Mouse (Mus musculus) gastrocnemius, postnatal 14 days (tissue): ENCODE data around the gene Hoxa13. TPM values are rescaled to one million over a fixed set of nuclear protein-coding genes. Genes with fewer than 3 reads are reported as not detected.

Experiments used
- microRNA-seq, 2 experiments: library from miRNA; unstranded; fragments of <30 nt; microRNA quantifications; one replicate each; pipeline ENCODE4 v1.2.0; 2021
- total RNA-seq, 2 experiments: library from RNA; stranded (reverse); gene quantifications; 2 replicates each; pipeline ENCODE4 v1.2.3; 2021

Gene Hoxa13
- total RNA-seq, 2 experiments from 2014 or later, result 0.24 to 1.7 TPM

Small RNA genes lying within 50 kb of the gene (microRNA-seq; reads per million reads assigned to microRNA genes)
- gene Mir196b, result 7,572 to 8,678 reads per million in 2 experiments

Other genes with a start within 250 kb of the Hoxa13 start
- 1 to 10 TPM; 4.6 to 4.8 TPM for gene Skap2, start 248.3 kb downstream of the Hoxa13 start, total RNA-seq
- under 1 TPM; 0.16 to 0.20 TPM for gene Hoxa1, start 102.6 kb downstream of the Hoxa13 start, total RNA-seq
- under 1 TPM; 0.78 to 0.86 TPM for gene Hoxa2, start 96.0 kb downstream of the Hoxa13 start, total RNA-seq
- gene 5730596B20Rik, start 83.4 kb downstream of the Hoxa13 start, total RNA-seq, result under 1 TPM; 0.08 to 0.11 TPM
- 1 to 10 TPM; 4.1 to 4.9 TPM for gene Hoxa4, start 69.1 kb downstream of the Hoxa13 start, total RNA-seq
- gene Hoxa5, start 56.3 kb downstream of the Hoxa13 start, total RNA-seq, result 1 to 10 TPM; 1.9 to 2.5 TPM
- 1 to 10 TPM in 1 of 2 experiments, under 1 TPM in 1; 0.74 to 1.3 TPM for gene Hoxa6, start 52.2 kb downstream of the Hoxa13 start, total RNA-seq
- 1 to 10 TPM; 2.4 to 3.1 TPM for gene Hoxa3, start 47.5 kb downstream of the Hoxa13 start, total RNA-seq
- under 1 TPM in 1 of 2 experiments, not detected in 1; 0.51 TPM for gene Gm28308, start 47.5 kb downstream of the Hoxa13 start, total RNA-seq
- 1 to 10 TPM; 6.3 to 7.3 TPM for gene Hoxa7, start 39.0 kb downstream of the Hoxa13 start, total RNA-seq
- 1 to 10 TPM; 7.8 to 8.3 TPM for gene Hoxa9, start 29.8 kb downstream of the Hoxa13 start, total RNA-seq
- 10 to 100 TPM; 16.3 to 22.7 TPM for gene Hoxa10, start 20.0 kb downstream of the Hoxa13 start, total RNA-seq
- 1 to 10 TPM; 1.5 to 4.0 TPM for gene Hoxa11, start 15.1 kb downstream of the Hoxa13 start, total RNA-seq
- not detected for gene Evx1, start 52.6 kb upstream of the Hoxa13 start, total RNA-seq